Mouse (Mus musculus): ENCODE measurements around the gene Tmem214. TPM values are rescaled to one million over a fixed set of nuclear protein-coding genes. Genes with fewer than 3 reads are reported as not detected.
"Not testable (repeated sequence)": the region's sequence is repeated elsewhere in the genome, so short reads cannot be mapped to it uniquely, and the experiment has no call there.

Gene Tmem214
- total RNA-seq, 4 experiments from 2014 or later: 37.4 to 39.9 (median 38.4) TPM

GRCm38 (mm10) chr5:30874365-30874764 is 6.6 kb downstream of the Tmem214 start:
- no peak for DNase-seq (ENCODE audit: low spot score)

- no peak for DNase-seq (ENCODE audit: low spot score)
Measured at GRCm38 (mm10) chr5:30878616-30879015, 10.8 kb downstream of the Tmem214 start.

GRCm38 (mm10) chr5:30879347-30879943 is 11.6 kb downstream of the Tmem214 start:
- no peak for DNase-seq (ENCODE audit: low spot score)

GRCm38 (mm10) chr5:30881839-30882238 is 14.0 kb downstream of the Tmem214 start:
- not testable (repeated sequence) for DNase-seq (ENCODE audit: low spot score)

- DNase-seq (ENCODE audit: low spot score): no peak
Measured at GRCm38 (mm10) chr5:30886209-30886608, 18.4 kb downstream of the Tmem214 start.

- DNase-seq (ENCODE audit: low spot score): no peak
Measured at GRCm38 (mm10) chr5:30886731-30887130, 18.9 kb downstream of the Tmem214 start.

GRCm38 (mm10) chr5:30887331-30887761 is 19.5 kb downstream of the Tmem214 start:
- DNase-seq (ENCODE audit: low spot score): peak; percentile 54

GRCm38 (mm10) chr5:30887858-30888336 is 20.1 kb downstream of the Tmem214 start:
- peak; percentile 95 for DNase-seq (ENCODE audit: low spot score)

GRCm38 (mm10) chr5:30888337-30889087 is 20.7 kb downstream of the Tmem214 start, which contains the start of gene Agbl5:
Agbl5 (plus strand) TSS chr5:30888694.
- peak; percentile 93 for DNase-seq (ENCODE audit: low spot score)

GRCm38 (mm10) chr5:30889088-30889754 is 21.4 kb downstream of the Tmem214 start:
- no peak for DNase-seq (ENCODE audit: low spot score)

- DNase-seq (ENCODE audit: low spot score): no peak
Measured at GRCm38 (mm10) chr5:30890375-30890774, 22.6 kb downstream of the Tmem214 start.

- DNase-seq (ENCODE audit: low spot score): no peak
Measured at GRCm38 (mm10) chr5:30901860-30902259, 34.0 kb downstream of the Tmem214 start.

- peak; percentile 98 for DNase-seq (ENCODE audit: low spot score)
Measured at GRCm38 (mm10) chr5:30907413-30908059, 39.7 kb downstream of the Tmem214 start, which contains the start of gene Ost4. Ost4 (minus strand) TSS chr5:30907788.

GRCm38 (mm10) chr5:30908426-30909299 is 40.9 kb downstream of the Tmem214 start:
- DNase-seq (ENCODE audit: low spot score): peak; percentile 75

- peak; percentile 61 for DNase-seq (ENCODE audit: low spot score)
Measured at GRCm38 (mm10) chr5:30909300-30909659, 41.5 kb downstream of the Tmem214 start.

- DNase-seq (ENCODE audit: low spot score): no peak
Measured at GRCm38 (mm10) chr5:30909863-30910262, 42.1 kb downstream of the Tmem214 start.

GRCm38 (mm10) chr5:30910481-30910880 is 42.7 kb downstream of the Tmem214 start:
- no peak for DNase-seq (ENCODE audit: low spot score)

GRCm38 (mm10) chr5:30912156-30912555 is 44.3 kb downstream of the Tmem214 start:
- no peak for DNase-seq (ENCODE audit: low spot score)

- peak; percentile 78 for DNase-seq (ENCODE audit: low spot score)
Measured at GRCm38 (mm10) chr5:30913060-30913841, 45.4 kb downstream of the Tmem214 start, which contains the start of gene Emilin1. Emilin1 (plus strand) TSS chr5:30913402.

GRCm38 (mm10) chr5:30914101-30914635 is 46.4 kb downstream of the Tmem214 start:
- no peak for DNase-seq (ENCODE audit: low spot score)

Data from heart, adult 8-10 months (tissue).